Mouse (Mus musculus): Measurements from ENCODE around the gene Rab34.
A peak's percentile ranks its signal among the peaks of the same experiment; 100 is the strongest.

Gene Rab34

GRCm38 (mm10) chr11:78188331-78189233 lies at the start of gene Rab34:
TSS of gene Rab34 (plus strand) at chr11:78188430.
- DNase-seq = peak; percentile 77

- no peak for DNase-seq
Observed at GRCm38 (mm10) chr11:78140665-78141064, 47.6 kb upstream of the Rab34 start.

- no peak for DNase-seq
Observed at GRCm38 (mm10) chr11:78143520-78143919, 44.7 kb upstream of the Rab34 start.

GRCm38 (mm10) chr11:78146168-78146567 lies 42.1 kb upstream of the Rab34 start:
- no peak for DNase-seq

DNA sequence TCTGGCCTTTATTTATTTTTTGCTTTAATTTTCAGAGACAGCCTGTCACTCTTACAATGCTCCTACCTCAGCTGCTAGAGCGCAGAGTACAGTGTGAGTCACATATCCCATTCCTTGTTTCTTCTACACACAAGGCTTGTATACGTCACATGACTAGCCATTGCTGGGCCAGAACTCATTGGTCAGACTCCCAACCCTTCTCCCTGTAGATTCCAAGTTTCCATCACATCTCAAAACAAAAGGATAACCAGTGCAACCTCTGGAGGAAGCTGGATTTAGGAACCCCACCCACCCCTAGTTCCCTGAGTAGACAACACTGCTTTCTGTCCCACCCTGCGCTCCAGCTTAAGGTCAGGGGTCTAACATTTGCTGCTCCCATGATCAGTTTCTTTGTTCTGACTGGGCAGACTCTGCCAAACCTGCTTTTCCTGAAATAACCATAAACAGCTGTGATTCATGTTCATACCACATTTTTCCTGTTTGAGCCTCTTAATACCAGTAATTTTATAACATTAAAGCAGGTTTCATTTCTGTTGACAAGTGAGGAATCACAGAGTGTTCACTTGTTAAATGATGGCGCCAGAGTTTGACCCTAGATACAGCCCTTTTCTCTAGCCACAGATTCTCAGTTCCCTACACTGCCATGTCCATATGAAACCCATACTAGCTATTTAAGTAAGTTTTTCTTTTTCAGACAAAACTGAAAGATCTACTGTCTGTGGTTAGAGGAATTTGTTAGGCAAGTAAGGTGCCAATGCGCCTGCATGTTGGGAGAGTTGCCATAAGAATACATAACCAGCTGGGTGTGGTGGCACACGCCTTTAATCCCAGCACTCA lies 41.3 kb upstream of the Rab34 start:
- no peak for DNase-seq

DNA sequence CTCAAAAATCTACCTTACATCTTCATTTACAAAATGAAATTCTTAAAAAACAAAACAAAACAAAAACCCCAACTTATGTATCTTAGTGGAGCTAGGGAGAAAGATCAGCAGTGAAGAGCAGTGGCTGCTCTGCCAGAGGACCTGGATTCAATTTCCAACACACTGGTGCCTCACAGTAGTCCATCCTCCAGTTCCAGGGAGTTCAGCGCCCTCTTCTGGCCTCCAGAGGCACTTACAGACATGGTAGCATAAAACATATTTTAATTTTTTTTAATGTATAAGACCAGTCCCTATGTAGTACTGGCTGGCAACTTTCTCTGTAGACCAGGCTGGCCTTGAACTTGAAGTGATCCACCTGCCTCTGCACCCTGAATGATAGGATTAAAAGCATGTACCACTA lies 37.1 kb upstream of the Rab34 start:
- no peak for DNase-seq

GRCm38 (mm10) chr11:78152299-78153231 lies 35.7 kb upstream of the Rab34 start:
- DNase-seq = peak; percentile 57

DNA sequence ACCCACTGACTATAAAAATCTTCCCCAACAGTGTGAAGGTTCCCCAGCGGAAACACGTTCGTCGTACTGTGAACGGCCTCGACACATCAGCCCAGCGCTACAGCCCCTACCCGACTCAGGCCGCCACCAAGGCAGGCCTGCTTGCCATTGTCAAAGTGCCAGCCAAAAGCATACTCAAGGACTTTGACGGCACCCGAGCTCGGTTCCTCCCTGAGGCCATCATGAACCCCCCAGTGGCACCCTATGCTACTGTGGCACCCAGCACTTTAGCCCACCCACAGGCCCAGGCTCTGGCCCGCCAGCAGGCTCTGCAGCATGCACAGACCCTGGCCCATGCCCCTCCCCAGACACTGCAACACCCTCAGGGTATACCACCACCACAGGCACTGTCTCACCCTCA lies 34.5 kb upstream of the Rab34 start:
- DNase-seq = no peak

- no peak for DNase-seq
Observed at GRCm38 (mm10) chr11:78155674-78156073, 32.6 kb upstream of the Rab34 start.

DNA sequence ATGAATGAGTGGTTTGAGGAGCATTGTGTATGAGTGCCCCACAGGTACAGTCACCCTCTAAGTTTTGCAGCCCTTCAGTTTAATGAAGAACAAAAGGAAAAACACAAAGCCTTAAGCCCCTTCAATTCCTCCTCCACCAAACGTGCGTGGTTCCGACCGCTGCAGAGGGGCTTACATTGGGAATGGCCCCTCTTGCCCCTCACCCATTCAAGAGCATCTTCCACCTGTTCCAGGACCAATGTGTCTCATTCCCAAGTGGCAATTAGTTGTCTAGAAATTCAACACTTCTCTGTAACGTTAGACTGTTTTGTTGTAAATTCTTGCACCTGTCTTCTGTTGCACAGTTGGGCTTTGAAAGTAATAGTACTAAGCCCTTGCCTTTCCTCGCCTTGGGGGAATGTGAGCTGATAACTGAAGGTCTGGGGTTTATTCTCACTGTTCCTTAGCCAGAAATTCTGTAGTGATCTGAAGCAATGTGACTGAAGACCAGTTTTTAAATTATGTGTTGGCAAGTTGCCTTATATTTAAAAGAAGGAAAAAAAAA lies 32.0 kb upstream of the Rab34 start:
- DNase-seq = no peak

DNA sequence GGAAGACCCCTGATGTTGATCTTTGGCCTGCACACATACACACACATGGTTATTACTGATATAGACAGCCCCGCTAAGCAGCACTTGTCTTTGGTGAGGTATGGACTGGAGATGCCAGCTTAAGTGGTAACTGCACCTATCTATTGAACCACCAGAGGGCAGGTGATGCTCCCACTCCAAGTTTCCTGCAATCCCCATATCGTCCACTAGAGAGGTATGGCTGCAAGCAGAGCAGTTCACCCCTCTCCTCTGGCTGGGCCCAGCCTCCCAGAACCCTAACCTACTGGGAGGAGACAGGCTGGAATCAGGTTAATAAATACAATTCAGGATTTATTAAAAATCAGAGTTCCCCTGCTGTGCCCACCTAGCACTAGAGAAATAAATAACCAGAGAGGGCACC lies 29.1 kb upstream of the Rab34 start:
- DNase-seq = peak; percentile 79

- no peak for DNase-seq
Observed at GRCm38 (mm10) chr11:78159557-78159956, 28.7 kb upstream of the Rab34 start.

DNA sequence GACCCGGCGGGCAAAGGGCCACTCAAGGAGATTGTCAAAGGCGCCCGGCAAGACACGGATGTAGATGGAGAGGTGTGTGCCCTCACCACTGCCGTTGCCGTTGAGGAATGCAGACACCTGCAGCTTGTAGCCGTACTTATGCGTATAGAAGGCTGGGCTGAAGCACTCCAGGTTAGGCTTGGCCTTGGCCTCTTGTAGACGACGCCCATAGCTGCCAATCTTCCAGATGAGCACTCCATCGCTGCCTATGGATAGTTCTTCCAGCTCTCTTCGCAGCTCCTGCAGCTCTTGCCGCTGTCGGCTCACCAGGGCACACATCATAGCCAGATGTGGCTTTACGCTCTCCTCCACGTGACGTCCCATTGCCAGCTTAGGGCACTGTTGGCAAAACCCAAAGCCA lies 28.1 kb upstream of the Rab34 start:
- no peak for DNase-seq

DNA sequence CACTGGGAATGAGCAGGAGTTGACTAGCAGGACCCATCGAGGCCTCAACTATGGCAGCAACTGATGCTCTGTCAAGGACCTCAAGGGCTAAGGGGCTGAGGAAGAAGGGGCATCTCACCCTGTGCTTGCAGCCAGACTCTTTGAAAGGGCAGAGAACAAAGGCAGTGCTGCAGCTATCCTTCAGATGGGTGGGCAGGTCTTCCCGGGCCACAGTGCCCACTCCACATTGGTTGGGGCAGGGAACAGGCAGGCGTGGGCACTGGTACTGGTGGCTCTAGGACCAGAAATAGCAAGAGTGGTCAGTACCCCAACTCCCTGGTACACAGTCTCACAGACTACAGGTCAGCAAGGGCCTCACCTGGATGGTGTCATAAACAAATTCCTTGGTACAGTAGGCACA lies 27.6 kb upstream of the Rab34 start:
- no peak for DNase-seq

GRCm38 (mm10) chr11:78161169-78161568 lies 27.1 kb upstream of the Rab34 start:
- DNase-seq = no peak

DNA sequence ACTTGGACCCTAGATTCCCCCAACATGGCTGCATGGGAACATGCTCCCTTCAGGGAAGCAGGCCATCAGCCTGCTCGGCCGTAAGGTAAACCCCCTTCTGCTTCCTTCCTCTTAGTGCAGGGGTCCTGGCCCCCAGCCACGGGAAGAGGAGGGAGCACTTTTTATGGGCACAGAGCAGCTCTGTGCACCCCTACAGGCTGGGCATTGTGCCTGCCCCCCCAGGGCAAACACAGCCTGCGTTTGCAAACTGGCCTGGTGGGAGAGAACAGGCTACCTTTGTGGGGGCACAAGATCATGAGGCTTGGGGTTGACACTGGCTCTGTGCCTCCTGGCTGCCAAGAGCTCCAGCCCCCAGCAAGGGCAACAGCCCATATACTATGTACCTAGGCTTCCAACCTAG lies 26.3 kb upstream of the Rab34 start:
- no peak for DNase-seq

- DNase-seq = peak; percentile 55
Observed at GRCm38 (mm10) chr11:78162504-78162903, 25.7 kb upstream of the Rab34 start.

DNA sequence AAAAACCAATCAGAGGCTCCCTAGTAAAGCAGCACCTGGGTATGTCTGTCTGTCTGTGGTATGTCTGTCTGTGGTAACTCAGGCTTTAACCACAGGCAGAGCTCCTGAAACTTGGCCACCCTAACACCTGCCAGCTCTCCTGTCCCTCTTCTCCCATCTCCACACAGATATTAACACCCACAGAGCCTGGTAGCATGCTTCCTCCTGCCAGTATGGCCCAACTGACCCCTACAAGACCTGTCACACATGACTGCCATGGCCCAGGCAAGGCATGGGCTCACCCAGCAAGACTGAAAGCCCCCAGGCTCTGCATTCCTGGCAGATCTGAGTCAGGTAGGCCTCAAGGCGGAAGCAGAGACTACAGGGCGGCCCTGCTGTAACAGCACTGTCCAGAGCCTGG lies 25.2 kb upstream of the Rab34 start:
- no peak for DNase-seq

DNA sequence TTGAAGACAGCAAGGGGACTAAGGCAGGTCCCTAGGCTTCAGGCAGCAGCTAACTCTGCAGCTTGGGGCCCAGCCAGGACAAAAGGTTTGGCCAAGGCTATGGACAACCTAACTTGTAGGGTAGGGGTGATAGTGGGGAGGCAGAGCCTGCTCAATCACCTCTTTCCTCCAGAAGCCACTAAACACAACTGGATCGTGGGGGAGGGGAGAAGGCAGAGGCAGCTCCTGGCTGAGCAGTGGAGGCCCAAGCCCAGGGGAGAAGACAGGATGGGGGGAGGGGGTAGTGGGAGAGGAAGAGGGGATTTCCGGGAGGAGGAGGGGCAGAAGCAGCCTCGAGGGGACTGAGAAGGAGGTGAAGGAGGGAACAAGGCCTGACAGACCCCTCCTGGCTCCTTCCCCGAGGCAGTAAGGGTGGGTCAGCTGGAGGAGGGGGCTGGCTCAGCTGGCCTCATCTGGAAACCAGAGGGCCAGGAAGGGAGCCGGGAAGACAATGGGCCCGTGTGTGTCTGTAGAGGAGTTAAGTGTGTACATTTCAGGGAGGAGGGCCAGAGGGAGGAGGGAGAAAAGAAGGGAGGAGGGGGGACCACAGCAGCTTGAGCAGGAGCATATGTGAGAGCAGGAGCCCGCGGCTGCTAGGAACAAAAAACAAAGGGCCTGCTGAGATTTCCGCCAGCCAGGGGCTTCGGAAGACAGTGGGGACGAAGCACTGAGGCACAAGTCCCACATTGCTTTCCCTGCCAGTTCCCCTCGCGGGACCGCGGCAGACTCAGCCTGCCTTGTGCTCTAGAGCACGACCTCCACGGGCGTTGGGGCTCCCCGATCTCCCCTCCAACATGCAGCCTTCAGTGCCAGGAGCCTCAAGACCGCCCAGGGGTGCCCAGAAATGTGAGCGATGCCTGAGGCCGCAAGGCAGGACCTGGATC lies 24.3 kb upstream of the Rab34 start:
- DNase-seq = peak; percentile 64

- no peak for DNase-seq
Observed at GRCm38 (mm10) chr11:78164604-78164923, 23.7 kb upstream of the Rab34 start.

DNA sequence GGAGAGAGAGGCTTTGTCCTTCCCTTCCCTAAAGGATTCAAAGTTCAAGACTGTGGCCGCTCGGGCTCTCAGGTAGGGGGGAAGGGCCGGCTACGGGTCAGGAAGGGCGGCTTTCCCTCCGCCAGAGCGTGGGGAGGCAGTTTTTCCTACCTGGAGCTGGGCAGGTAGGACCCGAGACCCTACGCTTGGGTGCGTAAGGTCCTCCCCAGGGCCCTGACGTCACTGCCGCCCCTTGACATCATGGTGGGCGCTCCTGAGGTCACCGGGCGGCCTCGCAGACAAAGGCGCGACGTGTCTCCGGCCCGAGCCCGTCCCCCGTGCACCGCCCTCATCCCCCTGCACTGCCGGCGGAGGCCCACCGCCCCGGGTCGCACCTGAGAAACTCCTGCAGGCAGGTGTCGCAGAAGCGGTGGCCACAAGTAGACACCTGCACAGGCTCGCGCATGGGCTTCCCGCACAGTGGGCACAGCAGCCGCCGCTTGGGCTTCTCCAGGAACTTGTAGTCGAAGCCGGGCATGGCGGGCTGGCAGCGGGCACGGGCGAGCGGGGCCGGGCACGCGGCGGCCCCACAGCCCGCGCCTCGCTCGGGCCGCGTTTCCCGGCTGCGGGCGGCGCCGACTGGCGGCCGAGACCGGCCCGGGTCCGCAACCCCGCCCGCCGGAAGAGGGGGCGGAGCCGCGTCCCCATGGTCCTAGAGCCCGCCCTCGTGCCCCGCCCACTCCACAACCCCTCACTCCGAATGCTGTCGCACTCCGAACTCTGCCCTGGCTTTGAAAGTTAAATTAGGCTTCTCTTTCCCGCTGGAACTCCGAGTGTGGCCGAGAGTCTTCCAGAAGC lies 23.1 kb upstream of the Rab34 start, which contains the start of gene Traf4:
TSS of gene Traf4 (minus strand) at position 666 of the 837 bp plus-strand sequence.
- DNase-seq = peak; percentile 74
